Mouse (Mus musculus): ENCODE results near the gene Zfp217. TPM values are rescaled to one million over a fixed set of nuclear protein-coding genes. Genes with fewer than 3 reads are reported as not detected.

Zfp217 gene
- polyA plus RNA-seq, 1 experiment from 2014 or later = 1.4 TPM

DNA sequence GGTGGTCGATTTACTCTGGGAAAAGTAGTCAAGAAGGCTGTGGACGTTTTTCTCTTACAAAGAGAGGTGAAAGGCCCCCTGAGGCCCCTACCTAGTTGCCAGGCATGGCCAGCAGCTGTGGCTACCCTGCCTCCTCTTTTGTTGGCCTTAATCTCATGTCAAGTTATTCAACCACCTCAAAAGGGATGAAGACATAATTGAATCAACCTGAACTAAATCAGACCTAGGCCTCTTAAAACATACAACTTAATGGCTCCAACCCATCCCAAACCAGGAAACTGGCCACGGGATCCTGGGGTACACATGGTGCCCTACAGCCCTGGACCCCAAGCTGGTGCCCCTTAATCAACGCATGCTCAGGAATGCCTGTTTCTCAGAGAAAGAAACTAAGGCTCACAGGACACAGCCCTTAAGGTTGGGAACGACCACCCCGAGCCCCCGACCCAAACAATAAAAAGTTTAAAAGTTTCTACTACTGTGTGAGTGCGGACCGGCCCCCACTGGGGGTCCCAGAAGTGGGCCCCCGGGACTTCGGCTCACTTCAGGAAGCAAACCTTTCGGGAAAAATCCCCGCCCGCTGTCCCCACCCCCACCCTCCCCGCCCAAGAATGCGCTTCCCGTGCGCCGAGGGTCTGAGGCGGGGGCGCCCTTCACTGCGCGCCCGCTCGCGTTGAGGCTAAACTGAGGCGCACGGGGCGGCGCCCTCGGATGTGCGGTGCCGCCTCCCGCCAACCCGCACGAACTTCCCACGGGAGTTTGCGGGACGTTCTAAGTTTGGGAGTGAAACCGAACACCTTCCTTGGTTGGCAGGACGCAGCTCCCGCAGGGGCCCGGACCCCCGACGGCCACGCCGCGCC, 17.8 kb downstream of the Zfp217 start:
- Histone ChIP-seq H3K4me2 (replicated peaks) (peak overlapping the region; percentile 74), H3K9ac (replicated peaks) (peak overlapping the region; percentile 69), H3K36me3 (no peaks in the 10 kb centered on the region), H3K4me3 (peak overlapping the region; percentile 85), H3K9me3 (no peaks in the 10 kb centered on the region), H3K4me1 (peaks cover 65% of the 10 kb centered on the region), H3K27me3 (no peaks in the 10 kb centered on the region), H3K27ac (replicated peaks) (peak overlapping the region; percentile 72)
- ATAC-seq (replicated peaks) = peak; percentile 36
- under 1% methylated on average over 48 of the region's 48 CpGs for WGBS

DNA sequence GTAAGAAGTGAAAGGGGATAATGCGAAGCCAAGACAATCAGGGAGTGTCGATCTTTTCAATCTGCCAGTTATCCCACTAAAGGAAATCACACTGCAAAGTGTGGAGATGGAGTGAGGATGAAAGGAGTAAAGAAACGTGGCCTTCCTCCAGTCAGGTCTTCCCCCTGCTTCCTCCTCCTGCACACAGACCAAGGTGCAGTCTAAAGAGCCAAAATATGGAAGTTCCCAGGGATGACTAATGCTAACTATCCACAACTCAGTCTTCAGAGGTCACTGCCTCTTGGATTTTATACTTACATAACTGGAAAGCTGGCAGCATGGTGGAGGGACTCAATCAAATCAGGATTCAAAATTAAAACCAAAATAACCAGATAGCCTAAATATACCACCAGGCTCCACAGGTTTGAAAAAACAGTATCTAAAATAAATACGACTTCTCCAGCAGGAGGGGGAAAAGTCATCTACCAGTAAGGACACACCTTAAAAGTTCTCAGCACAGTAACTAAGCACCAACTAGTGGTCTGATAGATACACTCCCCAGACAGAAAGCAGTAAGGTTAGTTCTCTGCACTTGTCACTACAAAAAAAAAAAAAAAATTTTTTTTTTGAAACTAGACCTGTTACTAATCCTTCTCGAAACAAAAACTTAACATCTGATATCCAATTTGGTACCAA, 18.5 kb downstream of the Zfp217 start:
- 11% methylated on average over 5 of the region's 5 CpGs for WGBS

DNA sequence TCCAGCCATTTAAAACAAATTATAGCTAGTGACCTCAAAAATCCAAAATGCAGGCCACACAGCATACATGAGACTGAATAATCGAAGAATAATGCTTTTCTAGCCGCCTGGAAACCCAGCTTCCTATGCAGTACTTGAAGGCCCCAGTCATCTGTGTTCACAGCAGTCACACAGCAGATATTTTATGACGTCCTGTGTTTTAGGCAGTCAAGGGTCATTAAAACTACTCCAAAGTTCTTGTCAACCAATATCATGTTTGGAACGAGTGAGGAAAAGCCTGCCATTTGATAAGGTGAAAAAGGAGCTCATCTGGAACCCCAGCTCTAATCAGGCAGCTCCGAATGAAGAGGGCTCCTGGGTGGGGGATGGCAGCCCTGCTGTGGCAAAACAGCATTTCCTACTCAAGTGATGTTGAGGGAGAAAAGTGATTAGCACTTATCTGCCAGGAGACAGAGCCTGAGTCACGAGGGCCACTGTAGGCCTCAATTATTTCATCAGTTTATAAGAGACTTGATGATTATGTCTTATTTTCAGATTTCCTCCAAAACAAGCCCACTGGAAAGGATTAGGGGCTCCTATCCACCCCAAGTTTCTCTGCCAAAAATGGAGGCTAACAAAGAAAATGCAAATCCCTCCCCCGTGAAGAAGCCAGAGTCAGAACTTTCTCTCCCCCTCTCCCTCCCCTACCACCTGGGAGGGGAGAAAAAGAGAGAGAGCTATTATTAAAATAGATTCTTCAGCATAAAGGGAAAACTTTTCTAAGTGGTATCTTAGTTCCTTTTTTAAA, 19.2 kb downstream of the Zfp217 start:
- Histone ChIP-seq H3K4me3 (no peak overlapping the region), H3K27ac (replicated peaks) (0 out of 2 replicates have a peak overlapping the region, but pooled peaks have one; percentile 33)

More for the DNA sequence above, 18.5 kb downstream of the Zfp217 start:
- no peaks in the 10 kb centered on the region for H3K9me3 ChIP-seq
- peak overlapping the region; percentile 74 for H3K4me2 ChIP-seq (replicated peaks)
- H3K27ac ChIP-seq (replicated peaks) = 0 out of 2 replicates have a peak overlapping the region, but pooled peaks have one; percentile 33
- peak overlapping the region; percentile 85 for H3K4me3 ChIP-seq
- no peaks in the 10 kb centered on the region for H3K27me3 ChIP-seq
- H3K9ac ChIP-seq (replicated peaks) = no peak overlapping the region
- ATAC-seq (replicated peaks) = no peak
- H3K36me3 ChIP-seq = no peaks in the 10 kb centered on the region
- H3K4me1 ChIP-seq = peaks cover 63% of the 10 kb centered on the region

DNA sequence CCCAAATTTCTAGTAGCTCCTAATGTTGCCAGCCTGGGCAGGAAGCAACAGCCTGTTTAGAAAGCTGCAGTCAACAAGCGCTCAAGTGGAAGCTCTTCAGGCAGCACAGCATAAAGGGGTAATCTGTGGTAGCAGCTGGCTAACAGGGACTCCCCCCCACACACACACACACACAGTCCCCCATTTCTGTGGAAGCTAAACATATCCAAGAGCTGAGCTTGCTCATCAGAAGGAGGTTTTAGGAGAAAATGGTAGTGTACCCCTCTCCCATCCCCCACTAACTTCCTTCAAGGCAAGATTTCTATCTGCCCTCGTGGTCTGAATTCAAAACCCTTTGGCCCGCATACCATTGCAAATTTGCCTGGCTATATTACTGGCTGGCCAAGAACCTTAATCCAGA, 20.4 kb downstream of the Zfp217 start:
- Histone ChIP-seq H3K27ac (replicated peaks) (no peak overlapping the region), H3K9ac (replicated peaks) (no peak overlapping the region), H3K4me3 (no peak overlapping the region), H3K4me2 (replicated peaks) (no peak overlapping the region), H3K4me1 (peaks cover 45% of the 10 kb centered on the region), H3K9me3 (no peaks in the 10 kb centered on the region), H3K27me3 (no peaks in the 10 kb centered on the region), H3K36me3 (no peaks in the 10 kb centered on the region)
- ATAC-seq (replicated peaks) = no peak
- WGBS = 23% methylated on average over 3 of the region's 3 CpGs

More for the DNA sequence above, 19.2 kb downstream of the Zfp217 start:
- no peaks in the 10 kb centered on the region for H3K27me3 ChIP-seq
- H3K36me3 ChIP-seq = no peaks in the 10 kb centered on the region
- H3K9ac ChIP-seq (replicated peaks) = no peak overlapping the region
- no peak for ATAC-seq (replicated peaks)
- H3K4me1 ChIP-seq = peaks cover 56% of the 10 kb centered on the region
- no peak overlapping the region; the same call in 1 of the 2 replicates for H3K4me2 ChIP-seq (replicated peaks)
- H3K9me3 ChIP-seq = no peaks in the 10 kb centered on the region
- WGBS = 15% methylated on average over 7 of the region's 7 CpGs

DNA sequence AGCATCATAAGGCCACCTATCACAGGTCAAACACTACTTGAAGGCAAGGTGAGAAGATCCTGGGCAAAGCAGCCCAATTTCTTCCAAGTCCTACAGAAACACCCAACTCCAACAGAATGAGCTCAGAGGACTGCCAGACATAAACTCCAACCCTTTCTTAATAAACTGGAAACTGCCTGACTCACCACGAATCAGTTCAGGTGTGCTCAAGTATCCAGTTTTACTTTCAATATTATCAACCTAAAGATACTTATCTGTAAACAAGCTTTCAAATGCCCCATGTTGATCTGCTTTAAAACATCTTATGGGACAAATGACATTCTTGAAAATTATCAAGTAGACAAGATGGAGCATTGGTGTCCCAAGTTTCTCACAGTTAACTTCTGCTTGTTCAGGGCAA, 21.6 kb downstream of the Zfp217 start:
- H3K27ac ChIP-seq (replicated peaks) = no peak overlapping the region
- H3K36me3 ChIP-seq = no peaks in the 10 kb centered on the region
- H3K4me1 ChIP-seq = peaks cover 37% of the 10 kb centered on the region
- no peak overlapping the region for H3K4me2 ChIP-seq (replicated peaks)
- H3K4me3 ChIP-seq = no peak overlapping the region
- H3K27me3 ChIP-seq = no peaks in the 10 kb centered on the region
- ATAC-seq (replicated peaks) = no peak
- 91% methylated on average over 1 of the region's 1 CpGs for WGBS
- no peaks in the 10 kb centered on the region for H3K9me3 ChIP-seq
- no peak overlapping the region for H3K9ac ChIP-seq (replicated peaks)

DNA sequence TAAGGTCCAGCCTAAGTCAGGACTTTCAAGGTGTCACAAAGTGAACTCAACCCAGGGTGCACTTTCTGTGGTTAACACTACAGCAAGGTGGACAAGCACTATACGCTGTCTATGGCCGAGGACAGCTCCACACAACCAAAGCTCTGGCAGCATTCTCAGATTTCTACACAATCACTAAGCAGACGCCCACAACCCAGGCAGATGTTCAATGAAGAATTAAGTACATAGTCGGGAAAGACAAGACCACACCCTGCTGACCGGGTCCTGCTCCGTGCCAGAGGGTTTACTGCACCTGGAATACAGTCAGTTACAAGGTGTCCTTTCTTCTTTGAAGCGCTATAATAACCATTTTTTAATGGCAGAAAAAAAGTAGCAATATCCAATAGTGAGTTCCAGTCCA, 25.7 kb downstream of the Zfp217 start:
- no peak overlapping the region for H3K9ac ChIP-seq (replicated peaks)
- H3K9me3 ChIP-seq = no peaks in the 10 kb centered on the region
- H3K36me3 ChIP-seq = peaks cover 12% of the 10 kb centered on the region; the same call in 1 of the 2 replicates
- H3K27ac ChIP-seq (replicated peaks) = no peak overlapping the region
- no peaks in the 10 kb centered on the region for H3K27me3 ChIP-seq
- H3K4me3 ChIP-seq = no peak overlapping the region
- H3K4me2 ChIP-seq (replicated peaks) = no peak overlapping the region
- ATAC-seq (replicated peaks) = no peak
- H3K4me1 ChIP-seq = peaks cover 8% of the 10 kb centered on the region
- WGBS = 92% methylated on average over 7 of the region's 7 CpGs

DNA sequence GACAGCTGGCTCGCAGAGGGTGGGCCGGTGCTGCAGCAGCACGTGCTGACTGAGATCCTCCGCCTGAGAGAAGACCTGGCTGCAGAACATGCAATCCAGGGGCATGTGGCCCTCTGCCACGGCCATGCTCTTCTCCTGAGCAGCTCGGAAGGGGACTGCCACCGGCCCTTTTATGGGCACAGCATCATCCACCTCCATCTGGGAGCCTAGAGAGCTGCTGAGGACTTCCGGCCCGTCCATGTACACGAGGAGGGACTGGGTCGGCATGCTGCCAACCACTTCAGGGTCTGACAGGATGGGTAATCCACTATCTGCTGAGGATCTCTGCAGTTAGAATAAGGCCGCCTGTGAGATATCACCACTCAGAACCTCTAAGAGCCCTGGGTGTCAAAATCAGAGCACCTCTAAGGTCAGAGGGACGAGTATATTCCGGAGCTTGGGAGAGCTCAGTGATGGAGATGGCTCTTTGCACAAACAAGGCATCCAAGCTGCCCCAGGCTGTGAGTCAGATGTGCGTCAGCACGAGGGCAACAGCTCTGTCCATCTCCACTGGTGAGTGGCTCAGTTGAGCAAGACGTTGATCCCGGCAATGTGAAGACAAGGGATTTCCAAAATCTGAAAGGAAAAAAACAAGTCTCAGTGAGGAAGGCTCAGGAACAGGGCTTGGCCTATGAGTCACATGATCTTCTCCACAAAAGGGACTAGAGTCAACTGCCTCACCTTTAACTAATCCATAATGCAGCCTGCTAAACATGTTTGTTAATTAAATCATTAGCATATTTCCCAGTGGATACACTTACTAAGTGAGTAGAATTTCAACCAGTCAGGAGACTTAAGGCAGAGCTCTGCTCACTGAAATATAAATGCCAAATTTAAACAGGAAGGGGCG, 27.5 kb downstream of the Zfp217 start:
- Histone ChIP-seq H3K9me3 (no peaks in the 10 kb centered on the region), H3K36me3 (peaks cover 12% of the 10 kb centered on the region; the same call in 1 of the 2 replicates), H3K27me3 (no peaks in the 10 kb centered on the region), H3K9ac (replicated peaks) (no peak overlapping the region), H3K27ac (replicated peaks) (no peak overlapping the region), H3K4me3 (no peak overlapping the region), H3K4me2 (replicated peaks) (no peak overlapping the region), H3K4me1 (peaks cover 8% of the 10 kb centered on the region)
- ATAC-seq (replicated peaks) = no peak
- 90% methylated on average over 19 of the region's 19 CpGs for WGBS

DNA sequence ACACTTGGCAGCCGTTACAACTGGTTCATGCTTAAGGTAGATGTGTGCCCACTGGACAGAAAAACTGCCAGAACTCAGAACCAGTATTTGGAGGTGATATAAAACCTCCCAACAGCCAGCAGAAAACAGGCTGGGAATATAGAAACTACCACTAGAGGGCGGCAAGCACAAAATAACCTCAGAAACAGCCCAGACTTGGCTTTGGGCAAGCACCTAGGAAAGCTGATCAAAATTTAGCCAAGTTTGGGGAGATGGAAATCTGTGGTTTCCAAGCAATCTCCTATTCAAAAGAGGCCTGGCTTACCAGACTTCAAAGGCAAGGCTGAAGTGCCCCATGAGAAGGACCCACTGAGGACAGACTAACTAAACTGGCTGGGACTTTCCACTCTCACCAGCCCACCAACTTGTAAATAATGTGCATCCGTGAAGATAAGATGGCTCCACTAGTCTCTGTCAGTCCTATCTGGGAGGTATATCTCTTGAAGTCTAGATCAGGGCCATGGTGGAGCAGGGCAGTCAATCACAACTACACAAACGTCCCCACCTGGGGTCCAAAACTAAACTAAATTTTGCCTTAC, 31.1 kb downstream of the Zfp217 start:
- H3K4me1 ChIP-seq = peaks cover 14% of the 10 kb centered on the region
- ATAC-seq (replicated peaks) = peak; percentile 44
- no peak overlapping the region for H3K4me3 ChIP-seq
- H3K9me3 ChIP-seq = no peaks in the 10 kb centered on the region
- 0 out of 2 replicates have a peak overlapping the region, but pooled peaks have one; percentile 7 for H3K27ac ChIP-seq (replicated peaks)
- peaks cover 19% of the 10 kb centered on the region for H3K36me3 ChIP-seq
- no peaks in the 10 kb centered on the region for H3K27me3 ChIP-seq
- H3K9ac ChIP-seq (replicated peaks) = no peak overlapping the region
- 43% methylated on average over 4 of the region's 4 CpGs for WGBS
- no peak overlapping the region for H3K4me2 ChIP-seq (replicated peaks)

DNA sequence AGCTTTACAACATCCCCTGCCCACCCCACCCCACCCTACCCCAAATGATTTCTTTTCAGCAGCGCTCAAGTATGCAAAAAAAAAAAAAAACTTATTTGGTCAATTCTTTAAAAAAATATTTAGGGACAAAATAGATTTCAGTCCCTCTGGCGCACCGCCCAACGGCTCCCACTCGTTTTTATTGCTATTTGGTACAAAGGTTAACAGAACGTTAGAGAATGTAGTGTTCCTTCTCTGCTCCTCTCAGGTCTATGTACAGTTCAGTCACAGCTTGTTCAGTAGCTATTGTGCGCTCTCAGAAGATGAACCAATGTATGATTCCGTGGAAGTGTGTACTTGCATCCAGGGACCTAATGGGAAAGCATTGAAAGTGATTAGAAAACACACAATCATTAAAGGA, 37.6 kb downstream of the Zfp217 start:
- Histone ChIP-seq H3K4me1 (peaks cover 13% of the 10 kb centered on the region; the same call in 1 of the 2 replicates), H3K36me3 (peaks cover 9% of the 10 kb centered on the region), H3K9me3 (no peaks in the 10 kb centered on the region), H3K27me3 (no peaks in the 10 kb centered on the region), H3K4me3 (no peak overlapping the region), H3K4me2 (replicated peaks) (no peak overlapping the region), H3K9ac (replicated peaks) (no peak overlapping the region), H3K27ac (replicated peaks) (no peak overlapping the region)
- ATAC-seq (replicated peaks) = no peak
- WGBS = 82% methylated on average over 8 of the region's 8 CpGs

DNA sequence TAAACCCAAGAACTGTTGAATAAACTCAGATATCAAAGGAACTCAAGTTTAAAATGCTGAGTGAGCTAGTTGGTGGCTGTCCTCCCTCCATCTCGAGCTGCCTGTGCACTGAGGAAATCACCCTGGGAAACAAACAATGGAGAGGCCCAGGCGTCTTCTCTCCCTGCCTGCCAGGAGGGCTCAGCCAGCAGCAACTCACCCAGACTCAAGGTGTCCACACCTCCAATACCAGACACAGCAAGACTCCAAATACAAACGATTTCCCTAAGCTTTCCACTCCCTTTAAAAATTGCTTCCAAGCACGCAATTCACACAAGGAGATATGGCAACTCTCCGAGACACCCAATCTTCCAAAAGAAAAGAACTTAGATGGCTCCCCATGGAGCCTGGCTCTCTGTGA, 38.4 kb downstream of the Zfp217 start:
- no peak overlapping the region for H3K4me2 ChIP-seq (replicated peaks)
- no peak for ATAC-seq (replicated peaks)
- H3K4me1 ChIP-seq = peaks cover 13% of the 10 kb centered on the region; the same call in 1 of the 2 replicates
- no peak overlapping the region for H3K27ac ChIP-seq (replicated peaks)
- WGBS = 27% methylated on average over 5 of the region's 5 CpGs
- peaks cover 5% of the 10 kb centered on the region; the same call in 1 of the 2 replicates for H3K36me3 ChIP-seq
- H3K4me3 ChIP-seq = no peak overlapping the region
- H3K9me3 ChIP-seq = no peaks in the 10 kb centered on the region
- H3K27me3 ChIP-seq = no peaks in the 10 kb centered on the region
- H3K9ac ChIP-seq (replicated peaks) = no peak overlapping the region

DNA sequence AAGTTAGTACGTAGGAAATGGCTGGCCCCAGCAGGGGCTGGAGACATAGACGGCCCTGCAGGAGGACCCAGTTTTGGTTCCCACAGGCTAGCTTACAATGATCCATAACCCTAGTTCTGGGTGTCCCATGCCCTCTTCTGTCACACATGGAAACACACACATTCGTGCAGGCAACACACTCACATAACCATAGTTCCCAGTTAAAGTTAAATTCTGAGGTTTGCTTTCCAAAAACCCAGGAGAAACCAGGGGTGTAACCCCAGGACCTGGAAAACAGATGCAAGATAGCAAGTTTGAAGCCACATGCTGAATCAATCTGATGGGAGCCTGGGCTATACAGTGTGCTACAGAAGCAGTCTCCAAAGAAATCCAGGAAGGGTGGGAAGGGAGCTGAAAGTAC, 40.1 kb downstream of the Zfp217 start:
- WGBS = 87% methylated on average over 3 of the region's 3 CpGs
- ATAC-seq (replicated peaks) = no peak

More for the DNA sequence above, 40.1 kb downstream of the Zfp217 start:
- Histone ChIP-seq H3K4me3 (no peak overlapping the region), H3K36me3 (0 out of 2 replicates have a peak, but pooled peaks cover 2% of the 10 kb centered on the region), H3K27me3 (no peaks in the 10 kb centered on the region), H3K9me3 (no peaks in the 10 kb centered on the region), H3K4me2 (replicated peaks) (no peak overlapping the region), H3K4me1 (peaks cover 11% of the 10 kb centered on the region; the same call in 1 of the 2 replicates), H3K27ac (replicated peaks) (no peak overlapping the region), H3K9ac (replicated peaks) (no peak overlapping the region)
